Mouse (Mus musculus) E14TG2a.4 (cell line): ENCODE results near the gene Lrrc72.

Experiments
- CTCF ChIP-seq: conservative IDR thresholded peaks from 2 replicates; pipeline ENCODE4 v1.5.1; 2014; ENCODE audit warnings: low read length
- NANOG ChIP-seq: IDR thresholded peaks from 2 replicates; pipeline ENCODE4 v1.6.1; 2014; ENCODE audit warnings: borderline replicate concordance, low read length, mixed read lengths
- POU5F1 ChIP-seq: IDR thresholded peaks from 2 replicates; pipeline ENCODE4 v1.6.1; 2014; ENCODE audit warnings: low read length, borderline replicate concordance

DNA sequence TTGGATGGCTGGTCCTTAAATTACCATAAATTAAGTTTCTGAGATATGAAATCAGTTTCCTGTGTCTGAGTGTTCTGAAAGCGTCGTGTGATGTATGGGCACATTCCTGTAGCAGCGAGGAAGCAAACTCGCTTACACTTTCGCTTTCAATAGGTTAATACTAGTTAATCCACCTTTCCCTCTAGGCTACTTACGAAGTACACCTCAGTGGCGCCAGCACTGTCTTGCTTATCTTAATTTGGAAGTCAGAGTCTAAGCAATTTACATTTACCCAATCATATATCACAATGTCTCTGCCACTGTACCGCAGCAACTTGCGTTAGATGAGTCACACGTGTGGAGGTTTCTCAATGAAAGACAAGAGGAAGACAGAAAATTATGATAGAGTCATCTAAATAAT, 36.3 kb downstream of the Lrrc72 start:
- no peak for TF ChIP-seq CTCF
- no peak for TF ChIP-seq POU5F1
- TF ChIP-seq NANOG: no peak
